Mouse (Mus musculus): ENCODE data around the gene Rec8.
A peak's percentile ranks its signal among the peaks of the same experiment; 100 is the strongest.

The Rec8 gene

DNA sequence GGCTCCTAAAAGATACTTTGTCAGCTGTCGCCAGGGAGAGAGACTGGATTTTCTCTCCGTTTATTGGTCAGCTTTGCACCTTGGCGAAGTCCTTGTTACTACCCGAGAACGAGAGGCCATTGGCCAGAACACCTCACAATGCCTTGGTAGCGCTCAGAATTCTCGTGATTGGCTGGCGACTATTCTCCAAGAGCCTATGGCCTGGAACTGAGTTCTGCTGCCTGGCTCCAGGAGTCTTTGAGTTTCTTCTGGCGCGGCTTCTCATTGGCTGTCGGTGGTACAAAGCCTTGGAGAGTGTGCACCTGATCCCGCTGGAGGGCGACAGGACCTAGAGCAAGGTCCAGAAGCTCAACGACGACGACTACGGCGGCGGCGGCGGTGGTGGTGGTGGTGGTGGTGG, at the start of gene Rec8:
Gene Rec8, plus strand, starts transcription at position 216 of the 400 bp plus-strand sequence.
- peak; percentile 90 for DNase-seq

DNA sequence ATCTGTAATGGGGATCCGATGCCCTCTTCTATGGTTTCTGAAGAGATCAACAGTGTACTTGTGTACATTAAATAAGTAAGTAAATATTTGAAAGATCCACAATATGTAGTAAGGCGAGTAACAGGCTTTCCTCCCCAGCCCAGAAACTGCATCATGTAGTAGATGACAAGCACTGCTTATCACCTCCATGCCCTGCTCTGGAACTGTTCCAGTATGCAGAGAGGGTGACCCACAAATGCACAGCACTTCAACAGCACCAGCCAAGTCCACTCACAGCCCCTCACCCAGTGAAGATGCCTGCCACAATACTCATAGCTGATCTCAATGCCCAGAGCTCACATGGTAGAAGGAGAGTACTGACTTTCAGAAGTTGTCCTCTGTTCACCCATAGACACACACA, 47.2 kb upstream of the Rec8 start:
- no peak for DNase-seq

DNA sequence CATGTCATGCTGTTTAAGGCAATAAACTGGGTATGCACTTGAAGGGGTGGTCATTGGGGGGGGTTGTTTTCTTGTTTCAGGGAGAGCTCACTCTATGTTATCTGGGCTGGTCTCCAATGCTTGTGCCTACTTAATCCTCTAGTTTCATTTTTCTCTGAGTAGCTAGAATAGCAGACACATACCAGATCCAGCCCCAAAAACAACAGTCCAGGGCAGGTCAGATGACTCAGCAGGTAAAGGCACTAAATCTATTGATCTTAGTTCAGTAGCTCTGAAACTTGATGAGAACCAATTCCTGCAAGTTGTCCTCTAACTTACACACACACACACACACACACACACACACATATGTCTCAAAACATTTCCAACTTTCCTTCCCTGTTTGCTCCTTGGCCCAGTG, 46.1 kb upstream of the Rec8 start:
- DNase-seq: no peak

DNA sequence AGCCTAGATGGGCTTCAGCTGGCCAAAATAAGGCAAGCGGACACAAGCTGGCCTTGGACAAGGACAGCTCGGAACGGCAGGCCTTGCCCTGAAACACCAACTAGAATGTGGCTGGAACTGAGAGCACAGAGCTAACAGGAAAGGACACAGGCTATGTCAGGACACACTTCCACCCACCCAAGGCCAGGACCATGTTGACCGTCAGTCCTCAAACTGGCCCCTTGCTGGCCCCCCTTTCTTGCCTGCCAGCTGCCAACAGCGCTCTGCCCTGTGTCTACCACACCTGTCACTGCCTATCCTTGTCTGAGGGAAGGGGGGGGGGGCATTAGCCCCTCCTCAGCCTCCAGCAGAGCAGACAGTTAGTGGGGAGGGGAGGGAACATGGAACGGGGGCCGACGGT, 42.5 kb upstream of the Rec8 start, which contains the start of gene Fitm1:
Gene Fitm1, plus strand, starts transcription at position 316 of the 400 bp plus-strand sequence.
- DNase-seq: no peak

DNA sequence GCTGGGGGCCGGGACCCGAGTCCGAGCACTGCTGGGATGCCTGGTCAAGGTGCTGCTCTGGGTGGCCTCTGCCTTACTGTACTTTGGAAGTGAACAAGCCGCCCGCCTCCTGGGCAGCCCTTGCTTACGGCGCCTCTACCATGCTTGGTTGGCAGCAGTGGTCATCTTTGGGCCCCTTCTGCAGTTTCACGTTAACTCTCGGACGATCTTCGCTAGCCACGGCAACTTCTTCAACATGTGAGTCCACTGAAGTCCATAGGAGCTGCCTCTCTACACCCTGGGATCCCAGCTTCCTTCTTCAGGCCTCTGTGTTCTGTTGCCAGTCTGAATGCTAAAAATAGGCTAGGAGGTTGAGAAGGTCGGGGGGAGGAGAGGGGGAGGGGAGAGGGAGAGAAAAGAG, 42.1 kb upstream of the Rec8 start:
- no peak for DNase-seq

DNA sequence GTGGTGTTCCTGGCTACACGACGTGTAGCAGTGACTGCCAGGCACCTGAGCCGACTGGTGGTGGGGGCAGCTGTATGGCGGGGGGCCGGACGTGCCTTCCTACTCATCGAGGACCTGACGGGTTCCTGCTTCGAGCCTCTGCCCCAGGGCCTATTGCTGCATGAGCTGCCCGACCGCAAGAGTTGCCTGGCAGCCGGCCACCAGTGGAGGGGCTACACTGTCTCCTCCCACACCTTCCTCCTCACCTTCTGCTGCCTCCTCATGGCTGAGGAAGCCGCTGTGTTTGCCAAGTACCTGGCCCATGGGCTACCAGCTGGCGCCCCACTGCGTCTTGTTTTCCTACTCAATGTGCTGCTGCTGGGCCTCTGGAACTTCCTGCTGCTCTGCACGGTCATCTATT, 41.5 kb upstream of the Rec8 start:
- DNase-seq: peak; percentile 38

DNA sequence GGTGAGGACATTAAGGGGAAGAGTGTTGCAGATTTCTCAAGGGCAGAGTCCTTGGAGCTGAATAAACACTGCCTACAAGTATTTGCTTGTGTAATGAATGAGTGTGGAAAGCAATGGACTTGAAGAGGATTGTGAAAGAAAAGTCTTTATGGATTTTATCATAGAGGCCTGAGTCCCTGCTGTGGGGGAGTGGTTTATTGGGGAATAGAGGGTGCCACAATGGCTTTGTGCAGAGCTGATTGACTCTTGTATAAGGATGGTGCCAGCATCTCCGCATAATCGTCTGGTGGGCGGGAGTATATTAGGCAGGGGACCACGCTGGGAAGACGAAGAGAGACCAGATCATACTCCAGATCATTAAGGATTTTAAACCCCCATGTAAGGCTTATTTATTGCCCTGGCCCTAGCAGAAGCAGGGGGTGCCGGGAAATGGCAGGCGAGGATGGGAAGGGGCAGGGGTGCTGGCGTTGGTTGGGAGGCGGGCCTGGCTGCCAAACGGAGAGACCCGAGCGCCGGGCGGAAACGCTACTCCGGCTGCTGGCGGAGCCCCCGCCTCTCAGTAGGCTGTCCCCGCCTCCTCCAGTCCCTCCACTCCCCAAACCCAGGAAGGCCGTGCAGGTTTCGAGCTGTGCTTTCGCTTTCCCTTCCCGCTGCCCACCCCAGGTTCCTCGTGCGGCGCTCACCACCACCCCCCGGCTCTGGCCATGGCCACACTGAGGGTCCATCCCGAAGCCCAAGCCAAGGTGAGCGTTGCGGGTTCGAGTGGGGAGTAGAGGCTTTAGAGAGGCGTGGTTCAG, 39.8 kb upstream of the Rec8 start, which contains the start of gene Psme1:
Gene Psme1, plus strand, starts transcription at position 253 of the 797 bp plus-strand sequence.
- DNase-seq: peak; percentile 70

DNA sequence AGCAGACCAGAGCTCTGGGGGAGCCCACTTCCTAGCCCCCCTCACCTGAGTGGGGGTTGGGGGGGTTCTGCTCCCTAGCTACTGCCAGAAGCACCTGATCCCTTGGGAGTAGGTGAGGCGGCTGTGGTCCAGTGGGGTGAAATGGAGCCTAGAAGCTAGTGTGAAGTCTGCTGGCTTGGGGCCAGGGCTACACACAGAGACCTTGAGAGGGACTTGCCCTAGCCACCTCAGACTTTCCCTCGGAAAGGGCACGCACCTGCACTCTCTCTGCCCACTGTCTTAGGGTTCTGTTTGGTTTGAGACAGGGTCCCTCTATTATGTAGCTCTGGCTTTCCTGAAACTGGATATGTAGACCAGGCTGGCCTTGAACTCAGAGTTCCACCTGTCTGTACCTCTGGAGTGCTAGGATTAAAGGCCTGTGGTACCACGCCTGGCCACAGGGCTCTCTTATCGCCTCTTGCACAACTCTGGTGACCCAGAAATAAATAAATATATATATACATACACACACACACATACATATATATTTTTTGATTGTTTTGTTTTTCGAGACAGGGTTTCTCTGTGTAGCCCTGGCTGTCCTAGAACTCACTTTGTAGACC, 39.1 kb upstream of the Rec8 start:
- peak; percentile 67 for DNase-seq

DNA sequence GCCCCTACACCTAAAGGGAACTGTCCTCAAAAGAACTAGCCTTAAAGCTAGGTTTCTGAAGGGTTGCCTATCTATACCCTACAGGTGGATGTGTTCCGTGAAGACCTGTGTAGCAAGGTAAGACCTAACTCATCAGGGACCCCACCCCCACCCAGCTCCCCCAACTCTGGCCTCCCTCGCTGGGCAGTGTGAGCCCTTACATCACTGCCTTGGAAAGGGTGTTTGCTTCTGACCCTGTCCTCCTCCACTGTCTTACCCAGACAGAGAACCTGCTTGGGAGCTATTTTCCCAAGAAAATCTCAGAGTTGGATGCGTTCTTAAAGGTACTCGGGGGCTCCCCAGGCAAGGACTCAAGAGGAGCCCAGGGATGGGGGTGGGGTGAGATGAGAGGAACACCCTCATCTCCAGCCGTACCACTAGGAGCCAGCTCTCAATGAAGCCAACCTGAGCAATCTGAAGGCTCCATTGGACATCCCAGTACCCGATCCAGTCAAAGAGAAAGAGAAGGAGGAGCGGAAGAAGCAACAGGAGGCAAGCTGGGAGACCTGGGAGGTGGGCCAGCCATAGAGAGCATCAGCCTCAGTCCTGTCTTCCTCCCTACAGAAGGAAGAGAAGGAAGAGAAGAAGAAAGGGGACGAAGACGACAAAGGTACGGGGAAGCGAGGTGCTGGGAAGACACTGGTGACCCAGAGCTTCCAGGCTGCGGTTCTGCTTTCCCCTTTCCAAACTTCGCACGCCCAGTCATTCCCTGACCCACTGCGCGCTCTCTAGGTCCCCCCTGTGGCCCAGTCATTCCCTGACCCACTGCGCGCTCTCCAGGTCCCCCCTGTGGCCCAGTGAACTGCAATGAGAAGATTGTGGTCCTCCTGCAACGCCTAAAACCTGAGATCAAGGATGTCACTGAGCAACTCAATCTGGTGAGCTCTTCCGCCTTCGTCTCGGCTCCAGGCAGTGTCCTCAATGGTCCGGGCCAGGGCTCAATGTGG, 38.0 kb upstream of the Rec8 start:
- peak; percentile 27 for DNase-seq

DNA sequence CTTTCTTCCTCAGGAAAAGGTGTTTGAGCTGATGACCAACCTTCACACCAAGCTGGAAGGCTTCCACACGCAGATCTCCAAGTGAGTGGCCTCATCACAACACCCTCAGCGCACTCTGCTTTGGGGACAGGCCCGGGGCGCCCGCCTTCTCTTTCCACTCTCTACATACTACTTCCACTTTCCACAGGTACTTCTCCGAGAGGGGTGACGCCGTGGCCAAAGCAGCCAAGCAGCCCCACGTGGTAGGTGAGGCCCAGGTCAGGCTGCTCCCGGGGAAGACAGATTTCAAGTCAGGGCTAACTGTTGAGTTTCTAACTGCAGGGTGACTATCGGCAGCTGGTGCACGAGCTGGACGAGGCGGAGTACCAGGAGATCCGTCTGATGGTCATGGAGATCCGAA, 37.1 kb upstream of the Rec8 start:
- DNase-seq: peak; percentile 29

DNA sequence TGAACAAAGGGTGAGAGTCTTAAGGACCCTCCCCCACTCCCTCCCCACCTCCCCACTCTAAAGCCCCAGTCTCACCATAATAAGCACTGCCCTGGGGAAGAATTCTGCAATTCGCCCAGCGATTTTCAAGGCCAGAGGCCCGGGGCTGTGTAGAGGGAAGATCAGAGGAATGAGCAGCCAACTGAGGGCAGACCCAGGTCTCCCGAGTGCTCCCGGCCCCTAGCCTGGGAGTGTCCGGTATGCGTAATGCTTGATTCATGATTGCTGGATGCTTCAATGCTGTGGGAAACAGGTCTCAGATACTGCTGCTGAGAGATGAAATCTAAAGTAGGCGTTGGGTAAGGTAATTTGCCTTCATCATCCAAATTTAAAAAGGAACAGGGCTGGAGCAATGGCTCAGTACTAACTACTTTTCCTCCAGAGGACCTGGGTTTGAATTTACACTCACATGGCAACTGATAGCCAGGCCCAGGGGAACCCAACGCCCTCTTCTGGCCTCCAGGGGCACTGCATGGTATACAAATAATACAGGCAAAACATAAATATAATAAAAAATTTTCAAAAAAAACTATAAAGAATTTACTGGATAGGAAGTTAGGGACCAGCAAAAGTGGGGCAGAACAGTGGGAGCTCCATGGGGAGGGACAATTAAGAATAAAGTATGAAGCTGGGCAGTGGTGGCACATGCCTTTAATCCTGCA, 35.7 kb upstream of the Rec8 start:
- DNase-seq: no peak

DNA sequence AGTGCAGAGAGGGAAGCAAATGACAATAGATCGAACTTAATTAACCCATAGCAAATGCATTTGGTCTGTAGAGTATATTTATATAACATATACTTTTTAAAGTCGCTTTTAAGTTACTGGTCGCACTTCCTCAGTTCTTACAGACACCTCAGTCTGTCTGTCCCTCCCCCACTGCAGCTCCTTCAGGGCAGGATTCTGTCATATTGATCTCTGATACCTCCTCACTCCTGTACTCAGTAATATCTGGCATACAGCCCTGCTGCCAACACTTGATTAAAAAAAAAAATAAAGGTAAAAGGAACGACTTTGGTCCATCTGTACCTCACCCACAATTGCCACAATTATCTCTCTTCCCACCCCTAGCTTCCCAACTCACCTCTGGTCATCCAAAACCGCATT, 33.5 kb upstream of the Rec8 start:
- no peak for DNase-seq

DNA sequence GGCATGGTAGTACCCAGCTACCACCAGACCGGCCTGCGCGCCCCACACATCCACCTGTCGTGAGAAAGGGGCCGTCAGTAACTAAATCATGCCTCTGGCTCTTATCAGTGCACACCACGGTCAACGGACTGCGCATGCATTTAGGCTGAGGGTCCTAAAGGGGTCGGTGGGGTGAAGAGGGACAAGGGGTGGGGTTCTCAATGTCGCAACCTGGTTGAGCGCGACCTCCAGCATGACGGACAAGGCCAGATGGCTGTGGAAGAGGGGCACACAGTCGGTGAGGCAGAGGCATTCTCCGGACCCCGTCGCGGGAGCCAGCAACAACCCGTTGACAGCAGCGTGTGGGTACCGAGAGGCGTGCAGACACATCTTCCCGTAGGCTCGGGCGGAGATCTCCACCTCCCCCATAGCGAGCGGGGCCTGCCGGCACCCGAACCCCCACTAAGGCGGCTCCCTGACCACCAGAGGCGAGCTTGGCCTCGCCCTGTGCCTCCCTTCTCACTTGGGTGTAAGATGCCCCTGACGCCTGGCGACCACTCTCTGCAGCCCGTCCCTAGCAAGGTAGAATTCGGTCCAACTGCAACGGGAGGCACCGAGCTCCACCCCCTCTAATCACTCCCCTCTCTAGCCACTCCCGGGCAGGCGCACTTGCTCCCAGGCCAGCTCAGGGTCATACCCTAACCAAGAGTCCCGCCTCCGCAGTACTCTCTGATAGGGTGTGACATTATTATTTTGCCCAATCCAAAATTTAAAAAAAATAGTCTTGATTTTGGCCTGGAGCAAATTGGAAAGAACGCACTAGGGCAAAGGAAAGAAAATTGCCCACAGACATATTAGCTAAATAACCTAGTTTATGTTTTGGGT, 32.9 kb upstream of the Rec8 start, which contains the start of gene Emc9:
Gene Emc9, minus strand, starts transcription at position 601 of the 864 bp plus-strand sequence.
- DNase-seq: peak; percentile 89

DNA sequence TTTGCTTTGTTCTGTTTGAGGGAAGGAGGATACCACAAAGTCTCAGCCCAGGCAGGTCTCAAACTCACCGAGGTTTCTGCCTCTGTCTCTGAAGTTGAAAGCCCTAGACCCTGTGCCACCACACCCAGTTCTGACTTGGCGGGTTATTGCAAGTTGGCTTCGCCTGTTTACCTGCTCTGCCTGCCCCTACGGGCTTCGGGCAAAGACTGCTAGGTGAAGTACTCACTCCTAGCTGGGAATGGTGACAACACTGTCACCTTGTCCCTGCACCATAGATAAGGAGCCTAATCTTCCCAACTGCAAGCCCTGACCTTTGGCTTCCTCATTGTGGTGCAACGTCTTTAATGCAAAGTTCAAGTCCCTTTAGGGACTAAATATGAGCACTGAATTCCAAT, 32.3 kb upstream of the Rec8 start:
- peak; percentile 51 for DNase-seq

DNA sequence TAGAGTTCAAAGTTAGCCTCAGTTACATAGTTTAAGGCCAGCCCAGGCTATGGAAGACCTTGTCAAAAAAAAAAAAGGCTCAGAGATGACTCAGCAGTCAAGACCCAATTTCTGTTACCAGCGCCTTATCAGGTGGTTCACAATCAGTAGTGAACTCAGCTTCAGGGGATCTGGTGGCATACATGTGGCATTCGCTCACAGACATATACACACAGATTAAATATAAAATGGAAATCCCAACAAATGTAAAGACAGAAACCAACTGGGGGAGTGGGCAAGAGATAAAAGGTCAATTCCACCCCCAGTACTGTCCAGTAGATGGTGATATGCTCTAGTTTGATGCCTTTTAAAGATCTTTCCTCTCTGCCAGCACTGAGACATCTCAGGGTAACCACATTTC, 31.7 kb upstream of the Rec8 start:
- no peak for DNase-seq

DNA sequence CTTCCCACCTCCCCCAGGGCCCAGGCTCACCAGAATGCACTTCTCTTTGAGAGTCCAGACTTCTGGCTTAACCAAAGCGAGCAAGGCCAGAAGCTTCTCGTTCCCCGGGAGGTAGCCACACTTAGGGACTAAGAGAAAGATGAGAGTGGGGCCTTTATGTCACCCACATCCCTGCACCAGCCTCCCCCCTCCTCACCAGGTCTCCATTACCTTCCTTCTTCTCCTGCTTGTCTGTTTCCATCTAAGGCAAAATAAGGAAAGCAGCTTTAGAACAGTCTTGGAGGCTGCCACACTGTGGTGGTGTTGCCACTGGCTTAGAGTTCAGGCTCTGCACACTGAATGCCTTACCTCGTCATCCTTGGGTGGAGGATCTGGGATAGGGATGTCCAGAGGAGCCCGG, 28.6 kb upstream of the Rec8 start:
- peak; percentile 29 for DNase-seq

DNA sequence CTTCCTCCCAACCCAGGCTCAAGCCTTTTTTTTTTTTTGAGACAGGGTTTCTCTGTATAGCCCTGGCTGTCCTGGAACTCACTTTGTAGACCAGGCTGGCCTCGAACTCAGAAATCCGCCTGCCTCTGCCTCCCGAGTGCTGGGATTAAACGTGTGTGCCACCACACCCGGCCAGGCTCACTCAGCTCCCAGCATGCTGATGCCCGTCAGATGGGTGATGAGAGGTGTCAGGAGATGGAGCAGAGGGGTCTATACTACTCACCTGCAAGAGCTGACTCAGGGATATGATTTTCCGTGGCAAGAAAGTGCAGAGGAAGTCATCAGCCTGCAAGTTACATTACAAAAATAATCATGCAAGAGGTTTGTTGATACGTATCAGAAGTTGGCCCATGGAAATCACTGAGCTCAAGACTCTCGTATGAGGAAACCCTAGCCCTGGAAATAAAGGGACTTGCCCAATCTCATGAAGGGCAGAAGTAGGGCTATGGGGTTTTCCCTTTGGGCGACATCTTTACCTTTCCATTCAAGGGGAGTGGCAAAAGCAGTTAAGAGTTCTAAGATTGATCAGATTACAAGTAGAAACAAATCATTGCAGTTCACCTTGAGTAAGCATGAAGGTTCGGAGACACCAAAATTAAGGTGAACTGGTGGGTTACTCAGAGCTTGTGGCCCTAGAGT, 27.9 kb upstream of the Rec8 start:
- DNase-seq: peak; percentile 42

DNA sequence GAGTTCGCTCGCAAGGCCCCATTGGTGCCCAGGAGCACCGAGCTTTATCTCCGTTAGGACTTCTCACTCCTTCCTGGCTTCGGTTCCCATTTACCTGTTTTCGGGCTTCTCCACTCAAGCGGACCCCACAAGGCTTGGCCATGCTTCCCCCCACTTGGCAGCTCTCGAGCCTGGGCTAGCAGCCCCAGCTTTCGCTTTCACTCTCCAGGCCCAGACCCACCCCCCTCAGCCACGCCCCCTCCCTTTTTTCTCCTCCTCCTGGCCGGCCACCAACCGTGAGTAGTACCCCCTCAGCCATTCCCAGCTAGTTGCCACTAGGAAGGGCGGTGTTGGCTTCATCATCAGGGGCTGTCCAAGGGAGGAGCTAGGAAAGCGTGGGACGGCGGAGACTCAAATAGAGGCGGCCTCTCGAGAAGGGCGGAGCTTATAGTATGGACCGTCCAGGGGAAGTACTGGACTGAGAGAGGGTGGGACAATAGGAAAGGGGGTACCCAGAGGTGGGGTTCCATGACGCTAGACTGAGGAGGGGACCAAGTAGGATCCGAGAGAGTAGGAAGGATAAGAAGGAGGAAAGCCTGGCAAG, 27.0 kb upstream of the Rec8 start, which contains the start of gene Psme2:
Gene Psme2, minus strand, starts transcription at position 366 of the 583 bp plus-strand sequence.
- DNase-seq: peak; percentile 92

DNA sequence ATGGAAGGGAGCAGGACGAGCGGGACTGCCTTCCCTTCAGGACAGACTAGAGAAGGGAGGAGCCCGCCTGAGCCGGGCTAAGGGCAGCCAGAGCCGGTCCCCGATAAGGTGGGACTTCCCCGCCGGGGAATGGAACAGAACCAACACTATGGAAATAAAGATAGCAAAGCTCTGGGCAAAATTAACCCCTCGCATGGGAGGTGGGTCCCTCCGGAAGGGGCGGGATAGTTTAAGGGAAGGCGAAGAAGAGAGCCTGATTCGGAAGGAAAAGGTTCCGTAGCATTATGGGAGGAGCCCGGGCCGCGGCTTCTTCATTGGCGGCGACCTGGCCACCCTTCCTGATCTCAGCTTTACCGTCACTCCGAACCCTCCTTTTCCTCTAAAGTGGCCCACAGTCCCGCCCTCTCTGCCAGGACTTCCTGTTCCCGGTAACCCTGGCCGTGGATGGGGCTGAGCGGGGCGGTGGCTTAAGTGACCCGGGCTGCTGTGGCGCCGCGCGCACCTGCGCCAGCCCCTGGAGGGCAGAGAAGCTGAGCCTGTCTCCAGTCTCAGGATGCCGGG, 26.4 kb upstream of the Rec8 start, which contains the start of gene Rnf31:
Gene Rnf31, plus strand, starts transcription at position 378 of the 561 bp plus-strand sequence.
- DNase-seq: peak; percentile 95

DNA sequence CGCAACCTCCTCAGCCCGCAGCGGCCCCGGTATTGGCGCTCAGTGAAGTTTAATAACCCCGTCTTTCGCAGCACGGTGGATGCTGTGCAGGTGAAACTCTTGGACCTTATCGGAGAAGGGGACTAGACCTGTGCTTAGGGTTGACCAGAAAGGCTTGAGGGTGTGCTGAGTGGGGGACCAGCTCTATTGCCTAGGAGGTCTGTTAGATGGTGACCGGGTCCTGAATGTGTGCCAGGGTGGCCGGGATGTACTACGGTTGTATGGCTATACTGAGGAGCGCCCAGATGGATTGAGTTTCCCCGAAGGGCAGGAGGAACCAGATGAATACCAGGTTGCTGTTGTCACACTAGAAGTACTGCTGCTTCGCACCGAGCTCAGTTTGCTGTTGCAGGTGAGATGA, 25.6 kb upstream of the Rec8 start:
- DNase-seq: peak; percentile 68
